Mouse (Mus musculus): ENCODE results near the gene Fut11. TPM values are rescaled to one million over a fixed set of nuclear protein-coding genes. Genes with fewer than 3 reads are reported as not detected.

Fut11 gene
- polyA plus RNA-seq, 1 experiment from 2014 or later, result 30.0 TPM

GRCm38 (mm10) chr14:20681742-20682141, 13.0 kb upstream of the Fut11 start:
- Histone ChIP-seq H3K27me3 (replicated peaks) (no peaks in the 10 kb centered on the region), H3K4me2 (no peak overlapping the region), H3K36me3 (replicated peaks) (peaks cover 77% of the 10 kb centered on the region), H3K4me3 (no peak overlapping the region), H3K4me1 (no peaks in the 10 kb centered on the region; the same call in 1 of the 2 replicates), H3K9ac (no peak overlapping the region), H3K27ac (no peak overlapping the region), H3K9me3 (no peaks in the 10 kb centered on the region)
- 91% methylated on average over 2 of the region's 2 CpGs for WGBS
- no peak for ATAC-seq (replicated peaks)

GRCm38 (mm10) chr14:20682498-20682897, 12.3 kb upstream of the Fut11 start:
- WGBS, result 82% methylated on average over 3 of the region's 3 CpGs
- no peak for ATAC-seq (replicated peaks)

GRCm38 (mm10) chr14:20686576-20686975, 8.2 kb upstream of the Fut11 start:
- ATAC-seq (replicated peaks), result no peak
- WGBS, result 97% methylated on average over 3 of the region's 3 CpGs
- Histone ChIP-seq H3K4me3 (no peak overlapping the region), H3K9ac (no peak overlapping the region), H3K27ac (no peak overlapping the region), H3K9me3 (no peaks in the 10 kb centered on the region), H3K4me2 (no peak overlapping the region), H3K4me1 (no peaks in the 10 kb centered on the region), H3K27me3 (replicated peaks) (no peaks in the 10 kb centered on the region), H3K36me3 (replicated peaks) (peaks cover 92% of the 10 kb centered on the region)

More at GRCm38 (mm10) chr14:20682498-20682897, 12.3 kb upstream of the Fut11 start:
- H3K4me1 ChIP-seq, result no peaks in the 10 kb centered on the region
- peaks cover 81% of the 10 kb centered on the region for H3K36me3 ChIP-seq (replicated peaks)
- H3K4me3 ChIP-seq, result no peak overlapping the region
- no peak overlapping the region for H3K4me2 ChIP-seq
- no peak overlapping the region for H3K9ac ChIP-seq
- no peaks in the 10 kb centered on the region for H3K9me3 ChIP-seq
- no peaks in the 10 kb centered on the region for H3K27me3 ChIP-seq (replicated peaks)
- H3K27ac ChIP-seq, result no peak overlapping the region

GRCm38 (mm10) chr14:20689009-20689408, 5.8 kb upstream of the Fut11 start:
- H3K9ac ChIP-seq, result no peak overlapping the region
- peaks cover 92% of the 10 kb centered on the region for H3K36me3 ChIP-seq (replicated peaks)
- H3K27me3 ChIP-seq (replicated peaks), result no peaks in the 10 kb centered on the region
- no peak overlapping the region for H3K4me2 ChIP-seq
- ATAC-seq (replicated peaks), result no peak
- no peak overlapping the region for H3K27ac ChIP-seq
- H3K4me1 ChIP-seq, result peaks cover under 1% of the 10 kb centered on the region; the same call in 1 of the 2 replicates
- no peaks in the 10 kb centered on the region for H3K9me3 ChIP-seq
- WGBS, result 94% methylated on average over 2 of the region's 2 CpGs
- no peak overlapping the region for H3K4me3 ChIP-seq

- no peaks in the 10 kb centered on the region for H3K27me3 ChIP-seq (replicated peaks)
- no peak overlapping the region for H3K9ac ChIP-seq
- peaks cover 65% of the 10 kb centered on the region for H3K36me3 ChIP-seq (replicated peaks)
- WGBS, result 92% methylated on average over 6 of the region's 6 CpGs
- no peaks in the 10 kb centered on the region for H3K9me3 ChIP-seq
- no peak overlapping the region for H3K4me2 ChIP-seq
- peaks cover 17% of the 10 kb centered on the region for H3K4me1 ChIP-seq
- H3K4me3 ChIP-seq, result no peak overlapping the region
- no peak for ATAC-seq (replicated peaks)
- H3K27ac ChIP-seq, result no peak overlapping the region
These were observed 3.0 kb upstream of the Fut11 start for GRCm38 (mm10) chr14:20691772-20692171.

- Histone ChIP-seq H3K4me3 (no peak overlapping the region), H3K4me2 (no peak overlapping the region), H3K9ac (no peak overlapping the region), H3K4me1 (peaks cover 36% of the 10 kb centered on the region), H3K27ac (no peak overlapping the region), H3K36me3 (replicated peaks) (peaks cover 47% of the 10 kb centered on the region), H3K9me3 (no peaks in the 10 kb centered on the region), H3K27me3 (replicated peaks) (no peaks in the 10 kb centered on the region)
- no peak for ATAC-seq (replicated peaks)
- WGBS, result 97% methylated on average over 10 of the region's 10 CpGs
These were observed 1.1 kb upstream of the Fut11 start for GRCm38 (mm10) chr14:20693589-20694101.

GRCm38 (mm10) chr14:20694185-20694883, 434 bp upstream of the Fut11 start:
- Histone ChIP-seq H3K4me1 (peaks cover 42% of the 10 kb centered on the region), H3K36me3 (replicated peaks) (peaks cover 40% of the 10 kb centered on the region), H3K9me3 (no peaks in the 10 kb centered on the region), H3K4me2 (peak overlapping the region; percentile 84), H3K4me3 (peak overlapping the region; percentile 70), H3K27ac (peak overlapping the region; percentile 96), H3K9ac (peak overlapping the region; percentile 73), H3K27me3 (replicated peaks) (no peaks in the 10 kb centered on the region)
- WGBS, result 48% methylated on average over 13 of the region's 13 CpGs
- peak; percentile 45; the same call in 1 of the 2 replicates for ATAC-seq (replicated peaks)

- Histone ChIP-seq H3K36me3 (replicated peaks) (peaks cover 28% of the 10 kb centered on the region), H3K9ac (peak overlapping the region; percentile 73), H3K27me3 (replicated peaks) (no peaks in the 10 kb centered on the region), H3K4me2 (peak overlapping the region; percentile 84), H3K9me3 (no peaks in the 10 kb centered on the region), H3K4me3 (peak overlapping the region; percentile 70), H3K4me1 (peaks cover 58% of the 10 kb centered on the region), H3K27ac (peak overlapping the region; percentile 96)
- peak; percentile 5; the same call in 1 of the 2 replicates for ATAC-seq (replicated peaks)
- 14% methylated on average over 27 of the region's 27 CpGs for WGBS
These were observed 1.2 kb downstream of the Fut11 start for GRCm38 (mm10) chr14:20695761-20696520.

GRCm38 (mm10) chr14:20696986-20697385, 2.2 kb downstream of the Fut11 start:
- peaks cover 68% of the 10 kb centered on the region for H3K4me1 ChIP-seq
- H3K27me3 ChIP-seq (replicated peaks), result no peaks in the 10 kb centered on the region
- H3K27ac ChIP-seq, result 0 out of 2 replicates have a peak overlapping the region, but pooled peaks have one; percentile 35
- WGBS, result 9% methylated on average over 1 of the region's 1 CpGs
- no peak for ATAC-seq (replicated peaks)
- H3K4me2 ChIP-seq, result peak overlapping the region; percentile 84
- H3K9ac ChIP-seq, result peak overlapping the region; percentile 73; the same call in 1 of the 2 replicates
- peaks cover 18% of the 10 kb centered on the region for H3K36me3 ChIP-seq (replicated peaks)
- H3K9me3 ChIP-seq, result no peaks in the 10 kb centered on the region
- peak overlapping the region; percentile 70 for H3K4me3 ChIP-seq

- H3K36me3 ChIP-seq (replicated peaks), result peaks cover 5% of the 10 kb centered on the region
- 0 out of 2 replicates have a peak overlapping the region, but pooled peaks have one; percentile 0 for H3K9ac ChIP-seq
- H3K4me1 ChIP-seq, result peaks cover 74% of the 10 kb centered on the region
- H3K4me3 ChIP-seq, result 0 out of 2 replicates have a peak overlapping the region, but pooled peaks have one; percentile 1
- no peak for ATAC-seq (replicated peaks)
- no peaks in the 10 kb centered on the region for H3K9me3 ChIP-seq
- no peak overlapping the region for H3K27ac ChIP-seq
- H3K4me2 ChIP-seq, result peak overlapping the region; percentile 84
- WGBS, result 83% methylated on average over 2 of the region's 2 CpGs
- H3K27me3 ChIP-seq (replicated peaks), result no peaks in the 10 kb centered on the region
These were observed 3.7 kb downstream of the Fut11 start for GRCm38 (mm10) chr14:20698515-20698914.

GRCm38 (mm10) chr14:20700362-20700761, 5.6 kb downstream of the Fut11 start:
- WGBS, result 85% methylated on average over 3 of the region's 3 CpGs
- no peak overlapping the region for H3K9ac ChIP-seq
- H3K4me2 ChIP-seq, result no peak overlapping the region
- H3K27ac ChIP-seq, result no peak overlapping the region
- no peak for ATAC-seq (replicated peaks)
- H3K9me3 ChIP-seq, result no peaks in the 10 kb centered on the region
- no peaks in the 10 kb centered on the region for H3K27me3 ChIP-seq (replicated peaks)
- no peaks in the 10 kb centered on the region for H3K36me3 ChIP-seq (replicated peaks)
- H3K4me1 ChIP-seq, result peaks cover 74% of the 10 kb centered on the region
- no peak overlapping the region for H3K4me3 ChIP-seq

- H3K27me3 ChIP-seq (replicated peaks), result no peaks in the 10 kb centered on the region
- no peak overlapping the region for H3K9ac ChIP-seq
These were observed 6.8 kb downstream of the Fut11 start for GRCm38 (mm10) chr14:20701554-20701953.

More at GRCm38 (mm10) chr14:20701554-20701953, 6.8 kb downstream of the Fut11 start:
- 86% methylated on average over 8 of the region's 8 CpGs for WGBS
- H3K36me3 ChIP-seq (replicated peaks), result no peaks in the 10 kb centered on the region
- peak overlapping the region; percentile 72 for H3K4me2 ChIP-seq
- no peak for ATAC-seq (replicated peaks)
- no peak overlapping the region for H3K27ac ChIP-seq
- peaks cover 69% of the 10 kb centered on the region for H3K4me1 ChIP-seq
- H3K4me3 ChIP-seq, result peak overlapping the region; percentile 66
- no peaks in the 10 kb centered on the region for H3K9me3 ChIP-seq
